Mouse (Mus musculus): ENCODE results near the gene Cdc6.
A peak's percentile ranks its signal among the peaks of the same experiment; 100 is the strongest.
"Not testable (repeated sequence)": the region's sequence is repeated elsewhere in the genome, so short reads cannot be mapped to it uniquely, and the experiment has no call there.

Cdc6 gene

DNA sequence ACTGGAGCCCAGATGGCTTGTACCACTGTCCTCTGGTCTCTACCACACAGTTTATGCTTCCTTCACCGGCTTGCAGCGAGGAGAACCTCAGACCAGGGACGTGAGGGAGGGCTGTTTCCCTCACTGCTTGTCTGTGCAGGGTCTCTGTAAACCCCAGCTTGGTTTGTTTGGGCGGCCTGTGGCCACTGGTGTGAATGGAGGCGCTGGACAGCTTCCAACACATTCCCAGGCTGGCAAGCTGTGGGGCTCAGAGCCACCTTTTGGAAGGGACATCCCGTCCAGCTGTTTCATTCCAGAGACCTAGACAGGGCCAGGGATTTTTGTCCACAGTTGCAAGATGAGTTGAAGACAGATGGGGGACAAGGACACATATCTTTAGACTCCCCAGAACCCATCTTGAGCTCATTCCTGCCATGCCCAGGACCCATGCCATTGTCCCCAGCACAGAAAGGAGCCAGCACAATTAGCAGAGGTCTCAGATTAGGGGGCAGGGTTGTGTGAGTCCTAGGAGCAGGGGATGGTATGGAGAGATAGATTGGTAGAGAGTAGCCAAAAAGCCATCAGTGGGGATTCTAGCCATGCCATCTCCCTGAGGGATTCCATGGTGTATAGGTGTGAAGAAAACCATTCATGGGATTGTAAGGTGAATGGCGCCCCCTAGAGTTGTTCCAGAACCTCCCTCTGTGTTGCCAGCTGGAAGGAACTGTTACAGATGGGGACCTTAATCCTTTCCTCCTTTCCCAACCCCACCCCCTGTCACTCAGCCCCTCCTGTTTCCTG is 24.1 kb downstream of the Cdc6 start:
- DNase-seq (ENCODE audit: extremely low spot score), result no peak

DNA sequence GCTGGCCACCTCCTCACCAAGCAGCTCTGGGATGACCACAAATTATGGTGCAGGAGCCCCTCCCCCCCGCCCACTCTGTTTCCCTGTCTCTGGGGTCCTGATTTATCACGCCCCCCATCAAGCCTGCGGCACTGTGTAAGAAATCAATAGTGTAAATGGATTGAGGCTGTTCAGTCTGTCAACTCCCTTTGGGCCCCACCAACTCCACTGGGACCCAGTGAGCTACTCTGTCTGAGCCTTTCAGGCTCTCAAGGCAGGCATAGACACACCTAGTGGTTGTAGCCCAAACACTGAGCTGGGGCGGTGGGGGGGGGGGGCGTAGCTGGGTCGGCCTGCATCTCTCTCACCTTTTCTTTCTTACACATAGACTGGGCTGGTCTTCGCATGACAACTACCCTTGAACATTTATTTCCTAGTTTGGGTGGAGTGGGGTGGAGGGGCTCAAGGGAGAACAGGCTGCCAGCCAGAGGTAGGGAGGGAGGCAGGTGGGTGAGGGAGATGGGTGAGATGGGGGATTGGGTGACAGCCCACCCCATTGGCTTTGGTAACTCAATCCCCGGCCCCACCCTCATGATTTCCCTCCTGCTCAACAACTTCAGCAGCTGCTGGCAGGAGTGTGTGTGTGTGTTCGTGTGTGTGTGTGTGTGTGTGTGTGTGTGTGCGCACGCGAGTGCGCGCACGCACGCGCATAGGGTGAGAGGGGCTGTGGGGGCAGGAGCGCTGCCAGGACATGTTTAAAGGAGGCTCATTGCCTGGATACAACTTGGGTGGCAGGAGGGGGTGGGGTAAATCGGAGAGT is 24.9 kb downstream of the Cdc6 start:
- DNase-seq (ENCODE audit: extremely low spot score), result no peak

DNA sequence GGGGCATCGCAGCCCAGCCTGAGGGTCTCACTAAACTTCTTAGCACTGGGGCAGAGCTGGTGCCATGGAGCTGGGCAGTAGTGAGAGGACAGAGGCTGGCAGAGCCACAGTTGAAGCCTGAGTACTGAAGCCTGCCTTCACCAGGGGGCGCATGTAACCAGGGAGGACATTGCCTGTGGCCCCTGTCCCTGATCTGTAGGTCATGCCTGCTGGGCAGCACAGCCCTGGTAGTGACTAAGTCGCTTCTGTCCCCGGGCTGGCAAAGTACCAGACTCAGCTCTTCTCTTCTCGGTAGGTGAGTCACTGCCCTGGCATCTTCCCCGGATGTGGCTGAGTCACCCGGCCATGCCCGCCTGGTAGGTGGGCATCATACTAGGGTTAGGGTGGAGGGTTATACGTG is 25.6 kb downstream of the Cdc6 start:
- no peak for DNase-seq (ENCODE audit: extremely low spot score)

DNA sequence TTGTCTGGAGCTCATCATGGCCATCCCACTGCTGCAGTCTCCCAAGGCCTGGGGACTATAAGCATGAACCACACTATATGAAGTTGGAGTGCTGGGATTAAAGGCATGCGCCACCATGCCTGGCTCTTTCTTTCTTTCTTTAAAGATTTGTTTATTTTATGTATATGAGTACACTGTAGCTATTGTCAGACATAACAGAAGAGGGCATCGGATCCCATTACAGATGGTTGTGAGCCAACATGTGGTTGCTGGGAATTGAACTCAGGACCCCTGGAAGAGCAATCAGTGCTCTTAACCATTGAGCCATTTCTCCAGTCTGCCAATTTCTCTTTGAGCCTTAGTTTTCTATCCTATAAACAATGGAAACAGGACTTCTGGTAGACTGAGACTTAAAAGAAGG is 26.2 kb downstream of the Cdc6 start:
- not testable (repeated sequence) for DNase-seq (ENCODE audit: extremely low spot score)

DNA sequence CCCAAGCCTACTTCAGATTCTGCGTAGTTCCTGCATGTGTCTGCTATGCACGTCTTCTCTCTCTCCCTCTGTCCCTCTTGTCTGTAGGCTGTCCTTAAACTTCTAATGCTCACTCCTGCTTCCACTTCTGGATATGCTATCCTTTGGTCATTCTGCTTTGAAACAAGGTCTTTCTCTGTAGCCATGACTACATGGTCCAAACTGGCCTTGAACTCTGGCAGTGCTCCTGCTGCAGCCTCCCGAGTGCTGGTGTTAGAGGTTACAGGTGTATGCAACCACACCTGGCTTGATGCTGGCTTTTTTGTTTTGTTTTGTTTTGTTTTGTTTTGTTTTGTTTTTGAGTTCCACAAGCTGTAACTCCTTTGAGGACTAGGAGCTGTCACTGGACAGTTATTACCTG is 26.8 kb downstream of the Cdc6 start:
- no peak for DNase-seq (ENCODE audit: extremely low spot score)

DNA sequence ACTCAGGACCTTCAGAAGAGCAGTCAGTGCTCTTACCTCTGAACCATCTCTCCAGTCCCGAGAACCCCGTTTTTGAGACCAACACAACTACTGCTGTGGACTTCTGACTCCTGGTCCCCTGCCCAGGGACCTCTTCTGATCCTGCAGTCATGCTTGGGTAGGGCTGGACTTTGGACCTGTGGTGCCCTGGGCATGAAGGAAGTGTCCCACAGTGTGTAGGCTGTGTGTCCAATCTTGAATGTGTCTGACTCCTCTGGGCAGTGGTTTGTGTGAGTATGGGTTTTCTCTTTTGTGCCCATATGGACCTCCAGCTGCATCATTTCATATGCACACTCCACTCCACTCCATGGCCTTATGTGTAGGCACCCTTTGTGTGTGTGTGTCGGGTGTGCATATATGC is 27.5 kb downstream of the Cdc6 start:
- DNase-seq (ENCODE audit: extremely low spot score), result no peak

DNA sequence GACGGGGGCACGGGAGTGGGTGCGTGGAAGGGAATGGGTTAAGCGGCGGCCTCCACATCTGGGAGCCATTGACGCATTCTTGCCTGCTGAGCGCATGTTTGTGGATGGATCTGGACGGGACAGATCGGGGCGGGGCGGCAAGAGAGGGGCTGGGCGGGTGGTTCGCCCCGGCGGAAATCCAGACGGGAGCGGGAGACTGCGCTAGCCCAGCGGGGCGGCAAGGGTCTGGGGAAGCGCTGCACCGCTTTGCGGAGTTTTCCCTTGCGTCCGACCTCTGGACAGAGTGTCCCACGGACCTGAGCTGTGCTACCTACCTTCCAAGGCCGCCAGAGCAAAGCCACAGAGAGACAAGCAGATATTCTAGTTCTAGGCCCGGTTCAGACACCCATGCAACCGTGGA is 28.6 kb downstream of the Cdc6 start:
- peak; percentile 79 for DNase-seq (ENCODE audit: extremely low spot score)

DNA sequence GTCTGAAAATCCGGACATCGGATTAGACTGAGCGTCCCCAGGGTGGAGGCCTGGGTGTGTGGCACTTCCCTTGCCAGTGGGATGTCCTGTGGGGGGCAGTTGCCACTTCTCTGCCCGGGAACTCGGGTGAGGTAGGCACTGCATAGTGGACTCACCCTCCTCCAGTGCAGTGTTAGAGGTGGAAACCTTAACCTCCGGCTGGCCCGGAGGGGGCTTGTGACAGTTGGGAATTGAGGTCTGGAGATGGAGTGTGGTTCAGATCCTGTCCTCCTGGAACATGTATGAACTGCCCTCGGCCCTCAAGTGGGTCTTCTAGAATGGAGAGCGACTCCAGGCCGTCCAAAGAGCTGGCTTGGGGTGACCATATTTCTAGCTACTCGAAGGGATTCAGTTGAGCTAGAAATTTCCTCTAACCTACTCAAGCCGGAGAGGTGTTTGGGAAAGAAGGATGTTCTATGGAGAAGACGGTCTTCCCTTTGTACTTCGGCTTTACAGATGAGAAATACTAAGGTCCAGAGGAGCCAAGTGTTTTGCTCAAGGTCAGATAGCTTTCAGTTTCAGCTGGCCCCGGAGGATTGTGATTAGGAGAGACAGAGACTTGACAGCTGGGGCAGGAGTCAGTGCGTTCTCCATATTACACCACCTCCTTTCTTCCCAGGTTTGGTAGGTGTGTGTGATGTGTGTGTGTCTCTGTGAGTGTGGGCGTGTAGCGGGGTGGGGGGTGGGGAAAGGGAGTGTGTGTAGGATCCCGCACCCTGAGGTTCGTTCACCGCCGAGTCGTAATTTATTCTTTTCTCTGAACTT is 29.2 kb downstream of the Cdc6 start:
- DNase-seq (ENCODE audit: extremely low spot score), result no peak

DNA sequence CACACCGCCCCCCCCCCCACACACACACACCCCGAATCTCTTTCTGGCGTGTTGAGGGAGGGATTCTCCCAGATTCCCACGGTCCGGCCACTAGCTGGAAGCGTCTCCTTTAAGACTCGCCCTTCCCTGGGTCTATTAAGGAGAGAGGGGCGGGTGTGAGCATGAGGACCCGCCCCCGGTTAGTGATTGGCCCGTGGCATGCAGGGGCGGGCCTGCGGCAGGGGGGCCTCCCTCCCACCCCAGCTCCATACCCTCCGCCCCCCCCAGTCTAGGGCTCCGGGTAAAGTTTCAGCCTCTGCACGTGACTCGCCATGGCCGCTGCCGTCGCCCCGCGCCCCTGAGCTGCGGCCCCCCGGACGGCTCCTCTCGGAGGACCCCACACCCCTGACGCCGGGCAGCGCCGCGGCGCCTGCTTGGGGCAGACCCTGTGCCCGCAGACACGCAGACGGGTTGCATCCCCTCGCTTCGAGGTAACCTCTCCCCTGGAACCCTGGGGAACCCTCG is 29.9 kb downstream of the Cdc6 start:
- peak; percentile 92 for DNase-seq (ENCODE audit: extremely low spot score)

DNA sequence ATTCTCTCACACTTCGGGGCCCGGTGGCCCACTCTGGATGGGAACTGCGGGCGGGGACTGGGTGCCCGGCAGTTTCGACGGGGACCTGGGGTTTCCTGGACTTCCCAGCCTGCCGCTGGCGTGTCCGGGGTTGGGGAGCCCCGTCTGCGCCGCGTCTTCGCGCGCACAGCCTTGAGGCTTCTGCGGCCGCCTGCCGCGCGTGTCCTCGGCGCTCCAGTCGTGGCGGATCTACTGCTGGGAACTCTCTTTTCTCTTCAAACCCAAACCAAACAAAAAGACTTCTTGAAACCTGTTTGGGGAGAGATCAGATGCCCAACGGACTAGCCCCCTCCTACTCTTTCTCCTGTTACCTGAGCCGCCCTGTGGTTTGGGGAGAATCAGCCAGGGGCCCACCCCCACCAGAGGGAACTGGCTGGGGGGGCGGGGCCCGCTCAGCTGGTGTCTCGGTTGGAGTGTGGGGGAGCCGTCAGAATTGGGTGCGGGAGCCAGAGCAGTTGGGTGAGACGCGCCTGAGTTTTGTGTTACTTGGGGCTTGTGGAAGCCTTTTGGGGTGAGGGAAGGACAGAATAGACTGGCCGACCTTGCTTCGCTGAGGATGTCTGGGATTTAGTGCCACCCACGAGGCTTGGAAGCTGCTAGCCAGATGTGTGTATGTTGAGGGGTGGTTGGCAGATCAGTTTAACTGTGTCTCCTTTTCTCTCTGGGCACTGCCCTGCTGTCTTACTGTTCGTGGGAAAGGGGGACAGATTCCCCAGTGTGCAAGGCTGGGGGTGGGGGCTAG is 30.5 kb downstream of the Cdc6 start:
- no peak for DNase-seq (ENCODE audit: extremely low spot score)

DNA sequence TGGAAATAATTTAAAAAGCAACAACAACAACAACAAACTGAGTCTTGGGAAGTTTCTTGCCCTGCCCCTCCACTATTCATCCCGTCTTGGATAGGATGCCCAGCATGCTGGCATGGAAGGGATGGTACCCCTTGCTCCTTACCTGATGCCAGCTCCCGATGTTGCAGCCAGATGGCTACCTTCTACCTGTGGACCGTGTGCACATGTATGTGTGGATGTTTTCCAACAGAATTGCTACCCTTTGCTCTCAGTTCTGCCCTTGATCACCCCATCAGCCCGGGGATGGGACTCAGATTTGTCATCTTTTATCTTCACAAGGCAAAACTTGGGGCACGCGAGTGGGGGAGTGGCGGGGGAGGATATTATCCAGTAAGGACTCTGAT is 31.1 kb downstream of the Cdc6 start:
- DNase-seq (ENCODE audit: extremely low spot score), result no peak

DNA sequence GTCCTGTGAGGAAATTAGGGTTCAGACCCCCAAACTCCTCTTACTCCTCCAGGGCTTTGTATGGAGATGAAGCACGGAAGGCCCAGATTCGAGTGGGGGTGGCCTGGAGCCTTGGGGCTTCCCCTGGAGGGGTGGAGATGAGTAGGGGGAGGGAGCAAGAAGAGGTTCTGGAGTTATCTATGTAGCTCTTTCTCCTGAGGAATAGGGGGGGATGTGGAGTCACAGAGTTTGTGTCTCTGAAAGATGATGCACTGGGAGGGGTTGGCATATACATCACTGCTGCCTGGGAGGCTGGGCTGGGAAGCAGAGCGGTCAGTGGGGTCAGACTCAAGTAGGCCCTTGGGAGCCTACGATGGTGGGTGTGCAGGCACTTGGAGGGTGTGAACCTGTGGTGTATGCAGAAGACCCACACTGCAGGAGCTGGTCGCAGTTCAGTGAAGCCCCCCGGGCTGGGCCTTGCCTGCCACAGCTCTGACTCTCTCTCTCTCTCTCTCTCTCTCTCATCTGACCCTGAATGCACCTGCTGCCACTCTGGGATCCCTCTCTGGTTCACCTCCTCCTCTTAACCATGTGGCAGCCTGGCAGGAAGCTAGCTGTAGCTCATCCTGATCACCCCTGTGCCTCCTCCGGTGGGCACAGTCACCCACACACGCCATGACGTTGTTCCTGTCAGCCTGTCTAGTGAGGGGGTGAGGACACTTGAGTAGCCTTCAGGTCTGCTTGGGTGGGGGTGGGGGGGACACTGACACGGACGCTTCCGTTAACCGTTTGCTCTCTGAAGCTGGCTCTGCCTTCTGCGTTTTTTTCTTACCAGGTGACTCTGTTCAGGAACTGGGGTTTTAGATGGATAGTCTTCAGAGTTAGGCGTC is 31.7 kb downstream of the Cdc6 start:
- no peak for DNase-seq (ENCODE audit: extremely low spot score)

DNA sequence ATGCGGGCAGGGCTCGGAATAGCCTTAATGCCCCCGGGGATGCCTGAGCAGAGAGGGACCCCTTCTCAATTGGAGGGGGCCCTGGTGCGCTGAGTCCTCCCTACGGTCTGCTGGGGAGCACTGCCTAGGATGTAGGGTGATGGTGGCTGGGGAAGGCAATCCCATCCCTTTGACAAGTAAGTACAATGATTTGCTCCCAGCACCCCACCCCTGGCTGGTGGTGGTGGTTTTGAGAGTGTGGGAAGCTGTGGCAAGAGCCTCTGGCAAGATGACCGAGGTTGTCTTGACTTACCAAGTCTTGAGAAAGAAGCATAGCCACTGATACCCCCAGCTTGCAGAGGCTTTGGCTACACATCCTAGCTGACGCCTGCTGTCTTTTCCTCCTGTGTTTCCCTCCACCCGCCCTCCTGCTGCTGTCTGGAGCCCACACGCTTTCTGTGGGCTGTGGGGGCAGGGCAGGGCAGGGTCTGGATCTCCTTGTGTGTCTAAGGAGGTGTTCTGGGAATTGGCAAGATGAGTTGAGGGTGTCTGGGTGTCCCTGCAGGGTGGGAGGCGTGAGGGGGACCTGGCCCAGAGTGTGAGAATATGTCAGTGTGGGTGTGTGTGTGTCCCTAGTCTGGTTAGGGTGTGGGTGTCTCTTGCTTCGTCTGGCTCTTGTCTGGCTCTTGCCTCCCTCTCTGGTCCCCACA is 32.5 kb downstream of the Cdc6 start:
- no peak for DNase-seq (ENCODE audit: extremely low spot score)

DNA sequence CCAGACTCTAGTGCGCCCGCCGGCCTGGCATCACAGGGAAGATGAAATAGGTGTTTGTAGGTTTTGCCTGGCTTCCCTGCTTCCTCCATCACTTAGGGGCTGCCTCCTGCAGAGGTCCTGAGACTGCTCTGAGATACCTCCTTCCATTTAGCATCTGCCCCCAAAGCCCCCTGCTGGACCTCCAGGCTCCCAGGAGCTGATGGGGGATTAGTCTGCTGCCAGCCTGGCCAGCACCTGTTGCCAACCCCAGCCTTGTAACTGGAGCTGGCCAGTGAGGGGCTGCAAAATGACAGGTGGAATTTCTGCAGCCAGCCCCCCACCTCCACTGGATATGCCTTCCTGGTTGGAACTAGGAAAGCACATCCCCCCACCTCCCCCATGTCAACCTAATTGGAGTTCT is 33.2 kb downstream of the Cdc6 start:
- DNase-seq (ENCODE audit: extremely low spot score), result no peak

DNA sequence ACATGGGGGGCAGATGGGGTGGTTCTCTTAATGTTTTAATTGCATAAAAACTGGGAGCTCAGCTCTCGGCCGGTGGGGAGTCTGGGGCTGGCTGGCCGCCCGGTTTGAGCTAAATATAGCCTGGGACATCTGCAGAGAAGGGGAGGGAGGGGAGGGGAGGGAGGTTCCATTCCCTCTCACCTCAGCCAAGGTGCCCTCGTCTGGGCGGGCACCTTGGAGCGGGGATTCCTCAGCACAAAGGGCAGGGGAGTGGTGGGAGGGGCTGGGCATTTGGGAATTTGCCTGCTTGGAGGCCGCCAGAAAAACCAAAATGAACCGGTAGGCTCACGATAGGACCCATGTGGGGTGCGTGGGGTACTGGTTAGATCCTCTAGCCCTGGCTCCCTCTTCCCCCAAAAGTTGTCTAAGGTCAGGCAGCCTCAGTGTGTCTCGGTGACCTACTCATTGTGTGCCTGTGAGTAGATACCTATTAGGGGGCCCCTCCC is 33.8 kb downstream of the Cdc6 start:
- no peak for DNase-seq (ENCODE audit: extremely low spot score)

DNA sequence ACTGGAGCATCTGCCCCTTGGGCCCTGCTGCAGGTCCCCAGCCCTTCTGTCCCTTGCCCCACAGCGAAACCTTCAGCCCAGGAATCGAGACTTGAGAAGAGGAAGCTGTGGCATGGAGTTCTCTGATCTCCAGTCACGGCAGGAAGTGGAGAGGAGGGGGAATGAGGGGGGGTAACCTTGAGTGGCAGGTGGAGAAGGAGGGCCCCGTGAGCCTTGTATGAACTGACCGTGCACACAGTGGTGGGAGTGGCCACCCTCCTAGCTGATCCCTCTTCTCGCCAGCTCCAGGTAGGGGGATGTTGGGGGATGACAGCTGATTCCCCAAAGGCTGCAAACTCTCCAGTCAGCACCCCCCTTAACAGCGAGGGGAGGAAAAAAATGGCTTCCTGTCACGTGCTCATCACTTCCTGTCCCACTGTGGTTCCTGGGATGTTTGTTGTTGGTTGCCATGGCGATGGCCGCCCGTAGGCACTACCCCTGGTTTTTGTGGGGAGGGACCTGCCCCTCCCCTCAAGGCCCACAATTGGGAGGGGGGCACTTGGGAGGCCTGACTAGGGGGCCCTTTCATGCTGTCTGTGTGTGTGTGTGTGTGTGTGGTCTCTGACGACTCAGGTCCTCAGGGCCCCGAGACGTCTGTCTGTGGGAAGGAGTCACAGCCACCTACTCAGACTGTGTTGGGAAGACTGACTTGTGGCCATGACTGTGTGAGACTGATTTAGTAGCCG is 34.4 kb downstream of the Cdc6 start:
- peak; percentile 89 for DNase-seq (ENCODE audit: extremely low spot score)

DNA sequence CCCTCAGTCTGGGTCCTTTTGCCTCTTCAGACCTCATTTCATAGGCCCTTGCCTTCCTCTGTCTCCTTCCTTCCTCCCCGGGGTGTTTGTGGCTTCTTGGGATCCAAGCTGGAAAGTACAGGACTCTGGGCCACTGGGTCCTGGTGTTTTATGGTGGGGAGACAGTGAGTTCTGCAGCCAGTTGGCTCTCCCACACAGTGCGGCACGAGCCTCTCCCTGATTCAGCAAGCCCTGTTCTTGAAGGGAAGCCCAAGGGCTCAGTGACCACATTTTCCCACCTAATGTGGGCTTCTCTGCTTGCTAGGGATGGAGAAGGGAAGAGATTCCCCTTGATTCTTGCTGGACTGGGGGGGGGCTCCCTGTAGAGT is 34.9 kb downstream of the Cdc6 start:
- no peak for DNase-seq (ENCODE audit: extremely low spot score)

DNA sequence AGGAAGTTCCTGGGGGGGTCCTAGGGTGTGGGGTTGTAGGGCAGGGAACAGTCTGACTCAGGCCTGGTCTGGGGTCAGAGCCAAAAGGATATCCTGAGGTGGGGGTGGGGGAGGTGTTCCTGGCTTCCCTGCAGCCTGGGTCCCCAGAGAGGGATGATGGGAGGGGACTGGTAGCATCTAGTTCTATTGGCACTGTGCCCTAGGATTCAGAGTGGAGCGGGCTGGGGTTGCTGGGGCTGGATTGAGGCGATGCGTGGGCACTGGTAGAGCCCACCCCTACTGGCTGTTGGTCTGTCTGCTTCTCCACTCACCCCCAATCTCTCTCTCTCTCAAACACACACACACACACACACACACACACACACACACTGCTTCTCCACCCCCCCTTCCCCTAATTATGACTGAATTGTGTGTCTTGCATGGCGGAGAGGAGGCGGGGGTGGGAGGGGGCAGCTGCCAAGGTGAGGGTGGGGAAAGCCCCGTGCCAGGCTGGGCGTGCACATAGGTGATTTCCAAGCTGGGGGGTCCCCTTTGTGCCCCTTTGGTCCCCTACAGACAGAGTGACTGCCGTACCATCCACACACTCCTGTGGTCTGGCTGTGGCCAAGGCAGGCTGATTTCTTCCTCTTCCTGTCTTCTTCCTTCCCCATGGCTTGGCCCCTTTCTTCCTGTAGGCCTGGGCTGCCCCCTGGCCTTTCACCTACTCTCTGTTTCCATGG is 35.5 kb downstream of the Cdc6 start:
- DNase-seq (ENCODE audit: extremely low spot score), result no peak
